Mouse (Mus musculus) heart, adult 18-20 months (tissue): ENCODE data around the gene H2-T3. TPM values are rescaled to one million over a fixed set of nuclear protein-coding genes. Genes with fewer than 3 reads are reported as not detected.

ENCODE experiments used
- total RNA-seq, 2 experiments: library from RNA; stranded (reverse); gene quantifications; 2 replicates each; pipeline ENCODE4 v1.2.3; 2021

Gene H2-T3
- total RNA-seq, 2 experiments from 2014 or later, result not detected

Other genes with a start within 250 kb of the H2-T3 start
- 10 to 100 TPM; 67.3 to 68.4 TPM for gene Abcf1, start 220.5 kb downstream of the H2-T3 start, total RNA-seq
- 10 to 100 TPM; 32.0 to 34.7 TPM for gene Gnl1, start 210.4 kb downstream of the H2-T3 start, total RNA-seq
- 1 to 10 TPM; 3.3 to 3.4 TPM for gene Prr3, start 210.1 kb downstream of the H2-T3 start, total RNA-seq
- 1 to 10 TPM; 6.5 to 6.7 TPM for gene H2-T24, start 169.7 kb downstream of the H2-T3 start, total RNA-seq
- 10 to 100 TPM; 31.7 to 56.7 TPM for gene H2-T23, start 157.4 kb downstream of the H2-T3 start, total RNA-seq
- gene H2-T22, start 147.5 kb downstream of the H2-T3 start, total RNA-seq, result 10 to 100 TPM; 15.0 to 23.6 TPM
- gene Gm6034, start 147.3 kb downstream of the H2-T3 start, total RNA-seq, result not detected
- gene Gm11127, start 131.9 kb downstream of the H2-T3 start, total RNA-seq, result 10 to 100 TPM in 1 of 2 experiments, 1 to 10 TPM in 1; 5.4 to 10.0 TPM
- under 1 TPM; 0.27 to 0.28 TPM for gene Gm19684, start 68.6 kb downstream of the H2-T3 start, total RNA-seq
- gene Gm7030, start 60.9 kb downstream of the H2-T3 start, total RNA-seq, result under 1 TPM in 1 of 2 experiments, not detected in 1; 0.55 TPM
- gene Gm8909, start 21.8 kb downstream of the H2-T3 start, total RNA-seq, result not detected
- gene Rpp21, start 67.8 kb upstream of the H2-T3 start, total RNA-seq, result 10 to 100 TPM; 37.9 to 38.8 TPM
- 1 to 10 TPM; 5.2 to 6.5 TPM for gene Trim39, start 82.0 kb upstream of the H2-T3 start, total RNA-seq
- not detected for gene H2-M10.2, start 96.2 kb upstream of the H2-T3 start, total RNA-seq
- gene H2-M10.1, start 135.9 kb upstream of the H2-T3 start, total RNA-seq, result not detected
- not detected for gene H2-M10.3, start 178.1 kb upstream of the H2-T3 start, total RNA-seq